Mouse (Mus musculus) lung, adult 18-20 months (tissue): ENCODE measurements at regions not wholly inside any gene's neighbourhood (a gene's known extent, or its start where the extent isn't known, plus 50 kb on each side); places are given as distances from the start of the nearest gene placed in this dataset.

Experiments
- DNase-seq, 2 experiments: peaks; one replicate each; pipeline ENCODE4 v3.0.0; 2022; ENCODE audit warnings: mixed read lengths in 2 of 2

- no peak for DNase-seq
Measured at GRCm38 (mm10) chrX:21644851-21645250, 69.8 kb upstream of the Slc6a14 start.

DNA sequence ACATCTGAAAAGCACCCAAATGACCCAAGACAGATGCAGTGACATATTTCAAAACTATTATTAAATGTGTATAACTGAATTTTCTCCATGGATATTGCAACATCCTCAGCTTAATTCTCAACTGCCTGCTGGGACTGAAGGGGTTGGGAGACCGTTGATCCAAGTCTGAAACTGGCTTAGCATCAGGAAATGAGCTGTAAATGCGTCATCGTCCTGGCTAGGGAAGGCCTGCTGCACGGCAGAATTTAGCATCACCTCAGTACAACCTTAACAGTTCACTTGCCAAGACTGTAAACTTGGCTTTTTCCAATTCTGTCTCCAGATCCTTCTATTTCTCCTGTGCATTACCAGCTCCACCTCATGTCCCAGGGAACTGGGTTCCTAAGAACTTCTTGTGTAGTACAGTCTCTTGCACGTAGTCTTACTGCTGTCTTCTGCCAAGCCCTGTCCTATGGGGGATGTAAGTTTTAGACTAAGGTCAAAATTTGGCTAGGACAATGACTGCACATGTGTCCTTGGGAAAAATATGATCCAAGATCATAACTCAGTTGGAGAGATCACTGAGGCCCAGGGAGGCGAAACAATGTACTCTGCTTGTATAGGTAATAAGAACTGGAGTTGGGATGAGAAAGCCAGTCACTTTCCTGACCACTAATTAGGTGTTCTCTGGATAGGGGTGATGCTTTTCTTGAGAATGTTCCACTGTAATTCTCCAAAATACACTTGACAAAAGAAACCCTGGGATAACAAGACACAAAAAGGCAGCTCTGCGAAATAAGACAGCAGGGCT is 63.0 kb upstream of the Slc6a14 start:
- peak in 1 of 2 experiments; percentile 10 for DNase-seq
